Mouse (Mus musculus) testis, postnatal 14 days (tissue): ENCODE measurements around the gene Cpvl.
A peak's percentile ranks its signal among the peaks of the same experiment; 100 is the strongest.

Source experiments
- DNase-seq: peaks from one replicate; pipeline ENCODE4 v3.0.0; 2021; ENCODE audit warnings: low spot score

Cpvl gene

GRCm38 (mm10) chr6:53972238-53972743 is 6.2 kb downstream of the Cpvl start:
- no peak for DNase-seq

GRCm38 (mm10) chr6:53971729-53972128 is 6.7 kb downstream of the Cpvl start:
- no peak for DNase-seq

GRCm38 (mm10) chr6:53969081-53969480 is 9.4 kb downstream of the Cpvl start:
- no peak for DNase-seq

GRCm38 (mm10) chr6:53968550-53968949 is 9.9 kb downstream of the Cpvl start:
- DNase-seq = no peak

- DNase-seq = no peak
Observed at GRCm38 (mm10) chr6:53966595-53966994, 11.9 kb downstream of the Cpvl start.

GRCm38 (mm10) chr6:53965900-53966299 is 12.6 kb downstream of the Cpvl start:
- no peak for DNase-seq

GRCm38 (mm10) chr6:53963906-53964496 is 14.5 kb downstream of the Cpvl start:
- no peak for DNase-seq

- DNase-seq = no peak
Observed at GRCm38 (mm10) chr6:53962006-53962405, 16.5 kb downstream of the Cpvl start.

GRCm38 (mm10) chr6:53959826-53960225 is 18.6 kb downstream of the Cpvl start:
- no peak for DNase-seq

GRCm38 (mm10) chr6:53958321-53958720 is 20.1 kb downstream of the Cpvl start:
- peak; percentile 56 for DNase-seq

GRCm38 (mm10) chr6:53956513-53956912 is 22.0 kb downstream of the Cpvl start:
- no peak for DNase-seq

- DNase-seq = no peak
Observed at GRCm38 (mm10) chr6:53955846-53956245, 22.6 kb downstream of the Cpvl start.

GRCm38 (mm10) chr6:53955271-53955670 is 23.2 kb downstream of the Cpvl start:
- no peak for DNase-seq

GRCm38 (mm10) chr6:53954106-53954505 is 24.4 kb downstream of the Cpvl start:
- DNase-seq = peak; percentile 45

GRCm38 (mm10) chr6:53953348-53953747 is 25.1 kb downstream of the Cpvl start:
- DNase-seq = no peak

- DNase-seq = peak; percentile 49
Observed at GRCm38 (mm10) chr6:53951421-53951820, 27.1 kb downstream of the Cpvl start.

GRCm38 (mm10) chr6:53950876-53951275 is 27.6 kb downstream of the Cpvl start:
- DNase-seq = no peak

GRCm38 (mm10) chr6:53948388-53949035 is 30.0 kb downstream of the Cpvl start:
- DNase-seq = no peak

GRCm38 (mm10) chr6:53944887-53945286 is 33.6 kb downstream of the Cpvl start:
- no peak for DNase-seq

GRCm38 (mm10) chr6:53944417-53944816 is 34.1 kb downstream of the Cpvl start:
- no peak for DNase-seq

- DNase-seq = no peak
Observed at GRCm38 (mm10) chr6:53942190-53942831, 36.2 kb downstream of the Cpvl start.

- no peak for DNase-seq
Observed at GRCm38 (mm10) chr6:53939752-53940151, 38.7 kb downstream of the Cpvl start.

GRCm38 (mm10) chr6:53938942-53939341 is 39.5 kb downstream of the Cpvl start:
- DNase-seq = no peak
